Mouse (Mus musculus): ENCODE data around the gene 6430571L13Rik. TPM values are rescaled to one million over a fixed set of nuclear protein-coding genes. Genes with fewer than 3 reads are reported as not detected.
A peak's percentile ranks its signal among the peaks of the same experiment; 100 is the strongest.

6430571L13Rik gene
- polyA plus RNA-seq, 1 experiment from 2014 or later: 0.74 TPM

DNA sequence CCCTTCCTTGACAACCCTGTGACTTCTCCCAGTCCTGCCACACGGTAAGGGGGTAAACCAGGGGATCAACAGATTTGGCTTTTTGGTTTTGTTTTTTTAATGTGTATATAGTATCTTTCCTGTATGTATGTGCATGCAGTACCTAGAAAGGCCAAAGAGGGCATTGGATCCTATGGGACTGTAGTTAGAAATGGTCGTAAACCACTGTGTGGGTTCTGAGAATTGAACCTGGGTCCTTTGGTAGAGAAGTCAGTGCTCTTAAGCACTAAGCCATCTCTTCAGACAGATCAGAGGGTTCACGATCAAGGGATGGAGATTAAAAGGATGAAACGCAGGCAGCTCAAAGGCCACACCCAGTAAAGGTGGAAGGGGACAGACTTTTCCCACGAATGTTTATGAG lies 5.4 kb upstream of the 6430571L13Rik start:
- no peaks in the 10 kb centered on the region for H3K27me3 ChIP-seq (ENCODE audit: insufficient read depth, poor library complexity, severe bottlenecking)
- no peak overlapping the region for H3K27ac ChIP-seq
- DNase-seq (ENCODE audit: low spot score): no peak
- H3K36me3 ChIP-seq: peaks cover 13% of the 10 kb centered on the region; the same call in 1 of the 2 replicates
- no peak overlapping the region for H3K4me3 ChIP-seq
- WGBS: 87% methylated on average over 5 of the region's 5 CpGs
- peaks cover 14% of the 10 kb centered on the region for H3K4me1 ChIP-seq
- no peaks in the 10 kb centered on the region for H3K9me3 ChIP-seq

DNA sequence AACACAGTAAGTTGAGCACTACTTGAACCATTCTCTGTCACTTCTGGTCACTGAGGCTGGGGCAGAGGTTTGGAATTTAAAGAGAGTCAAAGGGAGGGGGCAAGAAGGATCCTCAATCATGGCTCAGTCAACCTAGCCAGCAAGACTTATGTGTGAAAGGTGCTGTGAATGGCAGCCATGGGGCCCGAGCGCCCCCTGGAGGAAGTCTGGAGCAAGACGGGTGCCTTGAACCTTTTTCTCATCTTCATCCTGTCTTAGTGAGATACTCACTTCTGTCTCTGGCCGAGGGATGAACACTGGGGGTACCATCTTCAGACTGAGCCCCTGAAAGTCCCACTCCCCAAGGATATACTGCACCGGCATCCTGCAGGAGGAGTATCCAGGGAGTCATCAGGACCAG lies 4.5 kb upstream of the 6430571L13Rik start:
- DNase-seq (ENCODE audit: low spot score): peak; percentile 90
- peaks cover 15% of the 10 kb centered on the region for H3K4me1 ChIP-seq
- no peaks in the 10 kb centered on the region for H3K9me3 ChIP-seq
- peaks cover 13% of the 10 kb centered on the region; the same call in 1 of the 2 replicates for H3K36me3 ChIP-seq
- H3K27ac ChIP-seq: no peak overlapping the region
- H3K4me3 ChIP-seq: no peak overlapping the region
- 10% methylated on average over 5 of the region's 5 CpGs for WGBS
- H3K27me3 ChIP-seq (ENCODE audit: insufficient read depth, poor library complexity, severe bottlenecking): no peaks in the 10 kb centered on the region; the same call in 1 of the 2 replicates

DNA sequence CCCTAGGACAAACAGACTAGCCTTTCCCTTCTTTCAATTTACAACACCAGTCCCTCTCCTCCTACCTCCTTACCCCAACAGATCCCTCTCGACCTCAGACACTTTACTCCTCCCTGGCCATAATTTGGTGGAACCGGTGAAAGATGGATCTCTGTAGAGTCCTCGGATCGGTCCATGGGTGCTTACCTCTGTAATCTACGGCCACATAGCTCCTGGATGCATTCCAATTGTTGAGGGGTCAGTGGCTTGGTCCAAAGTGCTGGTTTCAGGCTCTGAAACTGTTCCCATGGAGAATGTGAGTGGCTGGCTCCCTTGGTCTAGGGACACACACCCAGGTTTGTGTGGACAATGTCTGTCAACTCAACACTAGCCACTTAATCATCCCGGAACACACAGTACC lies 4.0 kb upstream of the 6430571L13Rik start:
- Histone ChIP-seq H3K27ac (no peak overlapping the region), H3K9me3 (no peaks in the 10 kb centered on the region), H3K36me3 (peaks cover 13% of the 10 kb centered on the region; the same call in 1 of the 2 replicates), H3K27me3 (ENCODE audit: insufficient read depth, poor library complexity, severe bottlenecking) (peaks cover 4% of the 10 kb centered on the region), H3K4me1 (peaks cover 17% of the 10 kb centered on the region), H3K4me3 (no peak overlapping the region)
- WGBS: 83% methylated on average over 6 of the region's 6 CpGs
- no peak for DNase-seq (ENCODE audit: low spot score)

DNA sequence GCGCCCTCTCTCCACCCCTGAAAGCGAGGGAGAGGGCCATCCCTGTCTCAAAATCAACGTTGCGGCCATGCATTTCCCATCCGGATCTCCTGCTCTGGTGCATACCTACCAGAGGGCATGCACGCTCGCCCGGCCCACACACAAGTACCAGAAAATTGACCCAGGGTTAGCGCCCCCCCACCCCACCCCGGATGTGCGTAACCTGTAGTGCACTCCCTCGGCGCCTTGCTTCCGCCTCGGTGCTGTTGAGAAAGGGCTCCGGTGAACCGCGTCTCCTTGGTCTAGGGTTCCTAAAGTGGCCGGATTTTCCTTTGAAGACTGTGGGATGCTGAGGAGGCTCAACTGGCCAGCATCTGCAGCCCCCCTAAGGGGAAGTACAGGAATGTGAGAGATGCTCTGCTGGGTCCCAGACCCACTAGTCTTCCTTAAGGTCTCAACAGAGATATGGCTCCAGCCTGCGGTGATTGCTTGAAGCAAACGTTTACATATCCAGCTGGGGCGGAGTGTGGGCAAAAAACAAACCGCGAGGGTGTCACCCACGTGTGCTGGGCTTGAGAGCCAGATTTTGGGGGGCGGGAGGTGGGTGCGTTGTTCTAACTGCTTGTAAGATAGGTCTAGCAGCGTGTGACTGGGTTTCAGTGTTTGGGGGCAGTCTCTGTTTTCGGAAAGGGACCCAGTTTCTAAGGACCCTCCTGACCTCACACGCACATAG lies 2.1 kb upstream of the 6430571L13Rik start, which contains the start of gene Hemk1:
Gene Hemk1 (minus strand): TSS at position 179 of the 712 bp plus-strand sequence.
- Histone ChIP-seq H3K4me1 (peaks cover 17% of the 10 kb centered on the region), H3K27ac (peak within 1 kb of the TSS; percentile 88), H3K4me3 (peak within 1 kb of the TSS; percentile 72), H3K27me3 (ENCODE audit: insufficient read depth, poor library complexity, severe bottlenecking) (peaks cover 23% of the 10 kb centered on the region), H3K36me3 (0 out of 2 replicates have a peak, but pooled peaks cover 4% of the 10 kb centered on the region), H3K9me3 (no peaks in the 10 kb centered on the region)
- DNase-seq (ENCODE audit: low spot score): peak; percentile 90
- 5% methylated on average over 30 of the region's 30 CpGs for WGBS

DNA sequence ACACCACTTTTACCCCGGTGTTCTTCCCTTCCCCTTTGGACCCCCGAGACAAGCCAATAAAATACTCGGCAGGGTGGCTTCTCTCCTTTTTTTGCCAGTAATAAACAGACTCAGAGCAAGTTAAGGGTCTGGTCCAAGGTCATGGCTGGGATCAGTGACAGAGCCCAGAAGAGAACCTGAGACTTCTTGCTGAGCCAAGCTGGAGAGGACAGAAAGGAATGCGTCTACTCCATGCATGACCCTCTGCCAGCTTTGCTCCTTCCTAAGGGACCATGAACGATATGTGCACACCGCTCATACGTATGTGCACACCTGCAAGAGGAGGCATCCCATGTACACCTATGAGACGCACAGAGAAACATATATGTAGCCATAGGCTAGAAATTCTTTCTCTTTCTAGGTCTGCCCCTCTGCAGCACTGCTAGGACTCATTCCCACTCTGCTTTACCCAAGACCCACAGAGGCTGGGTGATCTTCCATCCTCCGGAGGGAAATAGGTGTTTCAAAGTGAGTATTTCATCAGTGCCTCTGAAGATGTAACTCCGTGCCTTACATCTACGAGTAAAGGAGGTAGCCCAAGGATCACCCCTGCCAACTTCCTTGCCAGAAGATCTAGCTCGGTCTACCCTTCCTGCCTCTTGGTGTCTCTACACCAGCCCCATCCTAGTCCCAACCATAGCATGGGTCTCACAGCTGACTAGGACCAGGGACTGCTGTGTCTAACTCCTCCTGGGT lies 676 bp downstream of the 6430571L13Rik start:
- H3K9me3 ChIP-seq: no peaks in the 10 kb centered on the region
- DNase-seq (ENCODE audit: low spot score): no peak
- H3K4me1 ChIP-seq: peaks cover 17% of the 10 kb centered on the region
- no peaks in the 10 kb centered on the region for H3K36me3 ChIP-seq
- peak overlapping the region; percentile 82; the same call in 1 of the 2 replicates for H3K27ac ChIP-seq
- peaks cover 35% of the 10 kb centered on the region for H3K27me3 ChIP-seq (ENCODE audit: insufficient read depth, poor library complexity, severe bottlenecking)
- 53% methylated on average over 12 of the region's 12 CpGs for WGBS
- peak overlapping the region; percentile 82 for H3K4me3 ChIP-seq

DNA sequence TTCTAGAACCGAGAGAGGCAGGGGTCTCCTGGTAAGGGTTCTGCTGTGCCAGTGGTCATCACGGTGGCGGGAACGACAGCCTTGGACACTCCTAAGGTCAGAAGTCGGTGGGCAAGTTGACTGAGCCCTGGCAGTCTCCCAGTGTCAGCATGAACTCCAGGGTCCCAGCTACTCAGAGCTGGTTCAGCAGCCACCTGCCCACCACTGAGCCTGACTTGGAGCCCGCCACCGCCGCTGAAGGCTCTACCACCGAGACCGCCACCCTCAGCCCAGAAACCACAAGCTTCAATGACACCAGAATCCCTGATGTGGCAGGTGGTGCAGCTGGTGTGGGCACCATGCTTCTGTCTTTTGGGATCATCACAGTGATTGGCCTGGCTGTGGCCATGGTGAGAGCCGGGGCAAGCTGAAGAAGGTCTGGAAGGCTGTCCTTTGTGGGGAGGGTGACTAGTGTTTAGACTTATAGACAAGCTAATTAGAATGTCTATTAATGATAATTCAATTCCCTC lies 1.9 kb downstream of the 6430571L13Rik start:
- 82% methylated on average over 11 of the region's 11 CpGs for WGBS
- no peaks in the 10 kb centered on the region for H3K36me3 ChIP-seq
- peaks cover 14% of the 10 kb centered on the region for H3K4me1 ChIP-seq
- no peak overlapping the region for H3K27ac ChIP-seq
- peaks cover 42% of the 10 kb centered on the region for H3K27me3 ChIP-seq (ENCODE audit: insufficient read depth, poor library complexity, severe bottlenecking)
- no peak for DNase-seq (ENCODE audit: low spot score)
- no peaks in the 10 kb centered on the region for H3K9me3 ChIP-seq
- no peak overlapping the region for H3K4me3 ChIP-seq

DNA sequence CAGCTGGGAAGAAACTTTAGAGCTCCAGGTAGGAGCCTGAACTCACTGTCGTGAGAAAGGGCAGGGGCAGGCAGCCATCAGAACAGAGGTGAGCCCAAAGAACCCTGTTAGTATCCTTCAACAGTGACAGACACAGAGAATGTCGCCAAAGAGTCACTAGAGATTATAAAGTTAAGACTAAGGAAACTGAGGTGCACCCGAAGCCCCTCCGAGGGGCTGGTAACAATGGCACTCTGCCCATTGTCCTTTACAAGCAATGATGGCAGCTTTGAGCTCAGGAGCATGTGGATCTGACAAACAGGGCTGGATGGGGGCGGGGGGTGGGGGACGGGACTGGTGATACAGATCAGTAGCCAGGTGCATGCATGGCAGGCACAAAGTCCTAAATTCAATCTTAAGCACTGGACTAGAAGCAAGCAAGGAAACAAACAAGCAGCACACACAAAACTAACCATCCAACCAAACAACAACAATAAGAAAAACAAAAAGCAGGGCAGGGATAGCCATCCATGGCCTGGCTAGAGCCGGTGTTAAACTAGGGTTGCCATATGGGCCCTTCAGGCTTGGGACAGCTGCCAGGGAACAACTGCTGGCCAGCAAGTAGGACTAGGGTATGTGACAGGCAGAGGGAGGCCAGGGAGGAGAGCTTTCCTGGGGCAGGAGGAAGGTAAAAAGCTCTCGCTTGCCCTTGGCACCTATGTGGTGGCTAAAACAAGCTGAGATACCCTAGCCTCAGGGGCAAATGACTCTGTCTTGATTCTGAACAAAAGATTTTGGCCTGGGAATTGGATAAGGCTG lies 2.9 kb downstream of the 6430571L13Rik start:
- H3K4me1 ChIP-seq: peaks cover 10% of the 10 kb centered on the region
- no peaks in the 10 kb centered on the region for H3K9me3 ChIP-seq
- peaks cover 42% of the 10 kb centered on the region for H3K27me3 ChIP-seq (ENCODE audit: insufficient read depth, poor library complexity, severe bottlenecking)
- no peak overlapping the region for H3K27ac ChIP-seq
- no peak for DNase-seq (ENCODE audit: low spot score)
- no peak overlapping the region for H3K4me3 ChIP-seq
- H3K36me3 ChIP-seq: no peaks in the 10 kb centered on the region
- WGBS: 69% methylated on average over 8 of the region's 8 CpGs

DNA sequence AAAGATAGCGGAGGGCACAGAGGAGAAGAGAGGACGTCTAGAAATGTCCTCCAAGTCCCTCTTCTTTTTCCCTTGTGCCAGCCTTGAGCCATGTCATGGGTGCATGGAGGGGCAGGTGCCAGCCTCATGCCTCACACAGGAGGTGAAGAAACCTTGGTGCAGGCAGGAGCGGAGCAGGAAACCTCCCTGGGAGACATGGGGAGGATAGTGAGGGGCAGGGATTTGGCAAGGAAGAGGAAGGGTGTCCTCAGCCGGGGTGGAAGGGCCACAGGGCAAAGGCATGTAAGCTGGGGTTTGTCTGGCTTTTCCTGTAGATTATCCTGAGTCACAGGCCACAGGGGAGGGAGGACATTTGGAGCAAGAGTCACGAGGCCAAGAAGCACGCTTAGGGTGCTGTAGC lies 3.6 kb downstream of the 6430571L13Rik start:
- no peak for DNase-seq (ENCODE audit: low spot score)
- Histone ChIP-seq H3K4me1 (peaks cover 4% of the 10 kb centered on the region), H3K27ac (no peak overlapping the region), H3K27me3 (ENCODE audit: insufficient read depth, poor library complexity, severe bottlenecking) (peaks cover 42% of the 10 kb centered on the region), H3K36me3 (no peaks in the 10 kb centered on the region), H3K9me3 (no peaks in the 10 kb centered on the region), H3K4me3 (no peak overlapping the region)
- WGBS: 61% methylated on average over 6 of the region's 6 CpGs

DNA sequence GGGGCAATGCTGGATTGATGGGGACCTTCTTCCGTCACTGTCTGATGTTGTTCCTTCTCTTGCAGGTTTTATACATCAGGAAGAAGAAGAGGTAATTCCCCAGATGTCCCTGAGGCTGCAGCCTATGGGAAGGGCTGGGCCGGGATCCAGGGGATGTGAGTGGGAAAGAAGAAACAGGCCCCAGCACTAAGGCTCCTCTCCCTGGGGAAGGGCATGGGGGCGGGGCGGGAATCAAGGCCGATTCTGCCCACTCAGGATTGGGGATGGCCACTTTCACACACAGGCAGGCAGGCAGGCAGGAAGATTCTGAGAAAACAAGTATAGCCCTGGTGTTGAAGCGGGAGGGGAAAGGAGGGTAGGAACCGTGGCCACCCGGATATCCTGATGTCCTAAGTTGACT lies 5.7 kb downstream of the 6430571L13Rik start:
- DNase-seq (ENCODE audit: low spot score): no peak
- H3K4me3 ChIP-seq: no peak overlapping the region
- H3K27ac ChIP-seq: no peak overlapping the region
- H3K36me3 ChIP-seq: no peaks in the 10 kb centered on the region
- peaks cover under 1% of the 10 kb centered on the region; the same call in 1 of the 2 replicates for H3K4me1 ChIP-seq
- 84% methylated on average over 8 of the region's 8 CpGs for WGBS
- peaks cover 53% of the 10 kb centered on the region for H3K27me3 ChIP-seq (ENCODE audit: insufficient read depth, poor library complexity, severe bottlenecking)
- no peaks in the 10 kb centered on the region for H3K9me3 ChIP-seq

DNA sequence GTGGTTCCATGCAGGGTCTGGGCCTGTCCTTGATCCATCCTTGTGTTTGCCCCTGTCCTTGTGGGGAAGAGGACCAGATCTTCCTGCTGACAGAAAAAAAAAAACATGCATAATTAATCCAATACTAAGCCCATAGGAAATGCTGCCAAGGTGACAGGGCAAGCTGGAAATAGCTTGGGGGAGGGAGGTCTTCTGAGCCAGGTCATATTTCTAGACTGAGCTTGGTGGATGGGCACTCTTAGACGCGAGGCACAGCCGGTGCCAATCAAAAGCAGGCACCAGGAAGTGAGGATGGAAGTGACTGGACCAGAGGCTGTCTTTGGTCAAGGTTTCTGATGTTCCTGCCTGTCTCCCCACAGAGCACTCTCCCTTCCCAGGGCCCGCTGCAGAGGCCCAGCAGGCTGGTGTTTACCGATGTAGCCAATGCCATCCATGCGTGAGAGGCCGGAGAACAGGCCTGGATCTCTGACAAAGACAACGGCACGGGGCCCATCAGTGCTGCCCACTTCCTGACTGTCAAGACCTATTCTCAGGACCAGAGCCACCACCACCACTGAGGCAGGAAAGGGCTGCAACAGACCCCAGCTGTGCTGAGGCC lies 7.3 kb downstream of the 6430571L13Rik start:
- 77% methylated on average over 9 of the region's 9 CpGs for whole genome bisulfite sequencing
- Histone ChIP-seq H3K4me1 (no peaks in the 10 kb centered on the region), H3K4me3 (no peak overlapping the region), H3K27ac (no peak overlapping the region), H3K27me3 (ENCODE audit: insufficient read depth, poor library complexity, severe bottlenecking) (peaks cover 40% of the 10 kb centered on the region), H3K36me3 (no peaks in the 10 kb centered on the region), H3K9me3 (no peaks in the 10 kb centered on the region)
- DNase-seq (ENCODE audit: low spot score): no peak

DNA sequence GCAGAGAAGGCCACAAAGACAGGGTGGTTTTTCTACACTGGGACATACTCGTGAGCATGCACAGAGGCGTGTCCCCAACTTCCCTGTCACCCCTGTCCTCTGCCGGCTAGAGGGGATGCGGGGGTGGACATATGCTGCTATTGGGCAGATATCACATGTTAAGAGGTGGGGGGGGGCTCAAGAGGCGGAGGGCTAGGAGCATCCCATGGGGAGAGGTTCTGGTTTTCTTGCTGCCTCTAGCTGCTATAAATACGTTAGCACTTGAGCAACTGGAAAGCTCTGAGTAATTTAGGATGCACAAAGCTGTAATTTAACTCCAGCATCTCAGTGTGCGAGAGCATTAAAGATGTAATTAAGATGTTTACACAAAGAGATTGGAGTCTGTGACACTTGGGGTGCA lies 8.9 kb downstream of the 6430571L13Rik start:
- H3K36me3 ChIP-seq: no peaks in the 10 kb centered on the region
- H3K4me3 ChIP-seq: no peak overlapping the region

DNA sequence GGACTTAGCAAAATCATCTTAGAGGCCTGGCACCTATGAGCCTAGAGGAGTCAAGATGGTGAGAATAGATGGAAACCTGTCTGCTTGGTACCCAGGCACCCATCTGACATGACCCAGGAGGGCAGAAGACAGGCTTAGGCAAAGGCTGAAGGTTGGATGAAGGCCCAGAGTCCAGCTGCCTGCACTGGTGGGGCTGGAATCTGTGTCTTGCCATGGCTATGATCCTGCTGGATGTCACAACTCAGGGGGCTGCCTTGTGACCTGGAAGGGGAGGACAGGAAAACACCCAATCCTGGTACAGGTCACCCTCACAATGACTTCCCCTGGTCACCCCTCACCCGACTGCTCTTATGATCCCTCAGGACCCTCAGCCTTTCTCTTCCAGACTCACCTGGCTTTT lies 14.4 kb downstream of the 6430571L13Rik start:
- 69% methylated on average over 1 of the region's 1 CpGs for WGBS
- peaks cover 42% of the 10 kb centered on the region for H3K27me3 ChIP-seq (ENCODE audit: insufficient read depth, poor library complexity, severe bottlenecking)

More for the DNA sequence above, 8.9 kb downstream of the 6430571L13Rik start:
- DNase-seq (ENCODE audit: low spot score): no peak
- Histone ChIP-seq H3K27ac (no peak overlapping the region), H3K9me3 (no peaks in the 10 kb centered on the region), H3K4me1 (no peaks in the 10 kb centered on the region), H3K27me3 (ENCODE audit: insufficient read depth, poor library complexity, severe bottlenecking) (peaks cover 39% of the 10 kb centered on the region)
- 55% methylated on average over 7 of the region's 7 CpGs for WGBS

More for the DNA sequence above, 14.4 kb downstream of the 6430571L13Rik start:
- no peak for DNase-seq (ENCODE audit: low spot score)
- H3K4me1 ChIP-seq: peaks cover 11% of the 10 kb centered on the region
- no peaks in the 10 kb centered on the region for H3K9me3 ChIP-seq
- no peak overlapping the region for H3K27ac ChIP-seq
- H3K4me3 ChIP-seq: no peak overlapping the region
- H3K36me3 ChIP-seq: no peaks in the 10 kb centered on the region

Measured in heart, embryonic 10.5 days (tissue).